Comparison of ENCODE assay signal across 23 mouse cellular contexts in genomic region chr8:3219266-3219665, GRCm38 (mm10).
DNase-seq lines count a peak whose midpoint lies in the region; ATAC-seq and TF ChIP-seq lines count a peak whose summit lies in the region.
"Had no signal": no experiment of that assay in that cellular context is flagged by ENCODE, and none has a peak within 500 bp of the region (broad histone marks: within the 10 kb centered on the region; RNA-seq: fewer than 3 reads in every experiment).

No protein-coding gene starts in this region.

- peaks cover 27% of the 10 kb centered on the region for H3K79me2 ChIP-seq in liver, adult 2 months (ENCODE audit: control insufficient read depth, insufficient read depth, low read length)

- no peak overlapping the region for H3K4me3 ChIP-seq in liver, adult 2 months (ENCODE audit: insufficient read depth, low read depth, low read length)
- H3K4me3 ChIP-seq in liver, embryonic 11.5 days (ENCODE audit: low read depth, low read length): no peak overlapping the region
- no peak overlapping the region for H3K4me3 ChIP-seq in midbrain, embryonic 15.5 days
- no peak overlapping the region for H3K4me3 ChIP-seq in midbrain, embryonic 11.5 days (ENCODE audit: low read depth, low read length)
- H3K4me3 ChIP-seq: embryonic facial prominence, embryonic 15.5 days; erythroblast, embryonic 14.5 days; forebrain, embryonic 10.5 days; gastrocnemius, adult 2 months; heart, embryonic 15.5 days; hindbrain, embryonic 10.5 days; intestine, embryonic 15.5 days had no signal

- intact Hi-C loops in left cerebral cortex, postnatal 4 days (cut with DNase I): no loop called here

- TF ChIP-seq CTCF in liver, adult 2 months (IDR thresholded peaks at IDR 0.05; ENCODE audit: low read depth, low read length): no peak

- H3K36me3 ChIP-seq in liver, adult 2 months (ENCODE audit: control insufficient read depth, insufficient read depth, low read length): no peaks in the 10 kb centered on the region
- H3K36me3 ChIP-seq in liver, embryonic 11.5 days (ENCODE audit: control insufficient read depth, insufficient read depth, low read length): no peaks in the 10 kb centered on the region
- H3K36me3 ChIP-seq in midbrain, embryonic 15.5 days (replicated peaks): no peaks in the 10 kb centered on the region
- H3K36me3 ChIP-seq in midbrain, embryonic 11.5 days (ENCODE audit: control insufficient read depth, insufficient read depth, low read length): no peaks in the 10 kb centered on the region
- H3K36me3 ChIP-seq in splenic B cell, adult 2 months (ENCODE audit: control insufficient read depth, insufficient read depth, low read length, poor library complexity, severe bottlenecking): no peaks in the 10 kb centered on the region
- H3K36me3 ChIP-seq: embryonic facial prominence, embryonic 15.5 days; forebrain, embryonic 10.5 days; heart, embryonic 15.5 days; hindbrain, embryonic 10.5 days; intestine, embryonic 15.5 days had no signal

- no peaks in the 10 kb centered on the region for H3K27me3 ChIP-seq in liver, adult 2 months (ENCODE audit: control insufficient read depth, insufficient read depth, low read length)
- H3K27me3 ChIP-seq in liver, embryonic 11.5 days (replicated peaks; ENCODE audit: control insufficient read depth, insufficient read depth, low read length): no peaks in the 10 kb centered on the region
- no peaks in the 10 kb centered on the region for H3K27me3 ChIP-seq in midbrain, embryonic 15.5 days (replicated peaks)
- no peaks in the 10 kb centered on the region for H3K27me3 ChIP-seq in midbrain, embryonic 11.5 days (ENCODE audit: control insufficient read depth, insufficient read depth, low read length)
- H3K27me3 ChIP-seq in splenic B cell, adult 2 months (ENCODE audit: control insufficient read depth, insufficient read depth, low read length, poor library complexity, severe bottlenecking): no peaks in the 10 kb centered on the region
- H3K27me3 ChIP-seq: embryonic facial prominence, embryonic 15.5 days; heart, embryonic 15.5 days; intestine, embryonic 15.5 days had no signal

- H3K4me2 ChIP-seq in liver, embryonic 11.5 days: no peak overlapping the region
- H3K4me2 ChIP-seq in midbrain, embryonic 15.5 days: no peak overlapping the region
- no peak overlapping the region for H3K4me2 ChIP-seq in midbrain, embryonic 11.5 days
- H3K4me2 ChIP-seq: heart, embryonic 11.5 days; intestine, embryonic 15.5 days had no signal

- no peak overlapping the region for H3K9ac ChIP-seq in liver, adult 2 months (ENCODE audit: low read depth, low read length)
- no peak overlapping the region for H3K9ac ChIP-seq in liver, embryonic 11.5 days (ENCODE audit: low read depth, low read length)
- H3K9ac ChIP-seq in midbrain, embryonic 15.5 days: no peak overlapping the region
- no peak overlapping the region for H3K9ac ChIP-seq in midbrain, embryonic 11.5 days (ENCODE audit: low read length)
- H3K9ac ChIP-seq: embryonic facial prominence, embryonic 15.5 days; heart, embryonic 15.5 days; hindbrain, embryonic 14.5 days; intestine, embryonic 15.5 days had no signal

- no peak for ATAC-seq in liver, embryonic 11.5 days (replicated peaks; ENCODE audit: low FRiP score)
- no peak for ATAC-seq in midbrain, embryonic 15.5 days (replicated peaks)
- no peak for ATAC-seq in midbrain, embryonic 11.5 days (ENCODE audit: low FRiP score)
- ATAC-seq: forebrain, embryonic 14.5 days; intestine, embryonic 15.5 days had no signal

- H3K9me3 ChIP-seq in liver, embryonic 11.5 days (ENCODE audit: control insufficient read depth, low read length): no peaks in the 10 kb centered on the region
- no peaks in the 10 kb centered on the region for H3K9me3 ChIP-seq in midbrain, embryonic 15.5 days
- H3K9me3 ChIP-seq in midbrain, embryonic 11.5 days (ENCODE audit: control insufficient read depth, low read length): no peaks in the 10 kb centered on the region
- H3K9me3 ChIP-seq: embryonic facial prominence, embryonic 15.5 days; forebrain, embryonic 10.5 days; heart, embryonic 15.5 days; hindbrain, embryonic 10.5 days; intestine, embryonic 15.5 days had no signal

- peak; percentile 47 for DNase-seq in adrenal gland, postnatal 14 days
- no peak for DNase-seq in adrenal gland, postnatal 10 days
- DNase-seq in liver, adult 2 months (ENCODE audit: extremely low read depth, low read depth, low spot score): peak; percentile 65
- no peak for DNase-seq in liver, embryonic 11.5 days (ENCODE audit: low spot score)
- no peak for DNase-seq in midbrain, embryonic 11.5 days (ENCODE audit: low spot score, missing footprints)
- peak; percentile 12 for DNase-seq in splenic B cell, adult 2 months (ENCODE audit: low read depth, low spot score)
- no peak for DNase-seq in left cerebral cortex, postnatal 4 days
- DNase-seq: cerebellum, adult 11 months; cerebellum, adult 8-10 months; embryo, embryonic 11 days; gastrocnemius, adult 2 months; gastrocnemius, postnatal 25 days; heart, postnatal 14 days had no signal

- WGBS in liver, adult 2 months: 36% methylated on average over 3 of the region's 3 CpGs
- WGBS in liver, embryonic 11.5 days: 56% methylated on average over 3 of the region's 3 CpGs
- WGBS in midbrain, embryonic 15.5 days: 76% methylated on average over 3 of the region's 3 CpGs
- 83% methylated on average over 3 of the region's 3 CpGs for WGBS in midbrain, embryonic 11.5 days

- peaks cover 47% of the 10 kb centered on the region for H3K4me1 ChIP-seq in liver, adult 2 months (ENCODE audit: control insufficient read depth, insufficient read depth, low read length)
- H3K4me1 ChIP-seq in liver, embryonic 11.5 days (replicated peaks; ENCODE audit: control insufficient read depth, insufficient read depth, low read length): peaks cover 30% of the 10 kb centered on the region
- peaks cover 26% of the 10 kb centered on the region for H3K4me1 ChIP-seq in midbrain, embryonic 15.5 days
- peaks cover 6% of the 10 kb centered on the region; the same call in 1 of the 2 replicates for H3K4me1 ChIP-seq in midbrain, embryonic 11.5 days (ENCODE audit: control insufficient read depth, insufficient read depth, low read length)

- TF ChIP-seq POLR2A in liver, adult 2 months (IDR thresholded peaks at IDR 0.05; ENCODE audit: extremely low read depth, insufficient read depth, low read length): no peak

- H3K27ac ChIP-seq in liver, adult 2 months (replicated peaks; ENCODE audit: insufficient read depth, low read depth, low read length): no peak overlapping the region
- no peak overlapping the region for H3K27ac ChIP-seq in liver, embryonic 11.5 days (ENCODE audit: low read depth, low read length)
- 0 out of 2 replicates have a peak overlapping the region, but pooled peaks have one; percentile 94 for H3K27ac ChIP-seq in midbrain, embryonic 15.5 days
- H3K27ac ChIP-seq in midbrain, embryonic 11.5 days (ENCODE audit: low read depth, low read length): no peak overlapping the region
- H3K27ac ChIP-seq: forebrain, embryonic 10.5 days had no signal

Comparison
In these comparisons a context has a peak if more than half of its experiments do, and no peak if none do; other contexts are left out.
1. DNase-seq: peak in adrenal gland, postnatal 14 days (single experiment), liver, adult 2 months (single experiment) and splenic B cell, adult 2 months (single experiment); none in adrenal gland, postnatal 10 days (single experiment), liver, embryonic 11.5 days (single experiment), midbrain, embryonic 11.5 days (single experiment) and left cerebral cortex, postnatal 4 days (single experiment).